ENCODE assay signal across 22 mouse cellular contexts in genomic region chr7:50516681-50517080, GRCm38 (mm10).
A peak's percentile ranks its signal among the peaks of the same experiment; 100 is the strongest.
DNase-seq lines count a peak whose midpoint lies in the region; ATAC-seq lines count a peak whose summit lies in the region.
"Had no signal": no experiment of that assay in that cellular context is flagged by ENCODE, and none has a peak within 500 bp of the region (broad histone marks: within the 10 kb centered on the region; RNA-seq: fewer than 3 reads in every experiment).

No protein-coding gene starts in this region.

- no peak overlapping the region for H3K9ac ChIP-seq in lung, embryonic 16.5 days (ENCODE audit: low read length)
- H3K9ac ChIP-seq: embryonic facial prominence, embryonic 12.5 days; forebrain, embryonic 12.5 days; hindbrain, embryonic 14.5 days had no signal

- H3K9me3 ChIP-seq in lung, embryonic 16.5 days (ENCODE audit: control insufficient read depth, low read length), result no peaks in the 10 kb centered on the region
- H3K9me3 ChIP-seq: embryonic facial prominence, embryonic 12.5 days; forebrain, embryonic 12.5 days; heart, embryonic 10.5 days had no signal

- no peaks in the 10 kb centered on the region for H3K27me3 ChIP-seq in lung, embryonic 16.5 days (ENCODE audit: control insufficient read depth, insufficient read depth, low read depth, low read length)
- H3K27me3 ChIP-seq: embryonic facial prominence, embryonic 12.5 days; forebrain, embryonic 12.5 days; Patski had no signal

- no peak overlapping the region for H3K4me3 ChIP-seq in lung, embryonic 16.5 days (ENCODE audit: low read length)
- H3K4me3 ChIP-seq: embryonic facial prominence, embryonic 12.5 days; forebrain, embryonic 12.5 days; heart, embryonic 10.5 days had no signal

- H3K4me1 ChIP-seq in lung, embryonic 16.5 days (replicated peaks; ENCODE audit: control insufficient read depth, insufficient read depth, low read length), result no peaks in the 10 kb centered on the region
- H3K4me1 ChIP-seq: embryonic facial prominence, embryonic 12.5 days; forebrain, embryonic 12.5 days; heart, embryonic 10.5 days had no signal

- 60% methylated on average over 3 of the region's 3 CpGs for WGBS in lung, embryonic 16.5 days

- peak; percentile 69 to 70 for DNase-seq in cerebellum, postnatal 10 days
- no peak for DNase-seq in cerebellum, adult 11 months
- peak; percentile 80 for DNase-seq in heart, adult 11 months
- DNase-seq in heart, postnatal 4 days, result no peak
- no peak for DNase-seq in lung, adult 18-20 months
- DNase-seq in brain, adult 2 months (ENCODE audit: low read depth, low spot score), result peak; percentile 21
- DNase-seq in right cerebral cortex, postnatal 4 days, result no peak
- DNase-seq: adrenal gland, adult 2 months; adrenal gland, postnatal 36 days; cerebellum, adult 18-20 months; cerebellum, adult 9-11 months; gastrocnemius, postnatal 36 days; heart, adult 18-20 months; heart, postnatal 10 days had no signal

- ATAC-seq in lung, embryonic 16.5 days (ENCODE audit: low read depth), result peak; percentile 28; the same call in 1 of the 2 replicates
- ATAC-seq: activated CD4-positive, CD25-positive, alpha-beta regulatory T cell, adult 4 months; intestine, postnatal 0 days; Patski had no signal

- H3K4me2 ChIP-seq in lung, embryonic 16.5 days (ENCODE audit: low read depth, low read length), result no peak overlapping the region
- H3K4me2 ChIP-seq: embryonic facial prominence, embryonic 12.5 days; forebrain, embryonic 12.5 days; hindbrain, embryonic 14.5 days had no signal

- no peak overlapping the region for H3K27ac ChIP-seq in lung, embryonic 16.5 days (ENCODE audit: low read length)
- H3K27ac ChIP-seq: embryonic facial prominence, embryonic 12.5 days; forebrain, embryonic 12.5 days; heart, embryonic 10.5 days; hindbrain, embryonic 14.5 days had no signal

- no peaks in the 10 kb centered on the region for H3K36me3 ChIP-seq in lung, embryonic 16.5 days (ENCODE audit: control insufficient read depth, insufficient read depth, low read length)
- H3K36me3 ChIP-seq: embryonic facial prominence, embryonic 12.5 days; forebrain, embryonic 12.5 days; heart, embryonic 10.5 days had no signal

Comparison
In these comparisons a context has a peak if more than half of its experiments do, and no peak if none do; other contexts are left out.
1. DNase-seq: peak in cerebellum, postnatal 10 days (2 of 2), heart, adult 11 months (single experiment) and brain, adult 2 months (single experiment); none in cerebellum, adult 11 months (single experiment), heart, postnatal 4 days (single experiment), lung, adult 18-20 months (0 of 2) and right cerebral cortex, postnatal 4 days (single experiment).